In genomic region chr8:84339867-84340266, GRCm38 (mm10) we compare ENCODE assay signal across 12 mouse cellular contexts. TPM values are rescaled to one million over a fixed set of nuclear protein-coding genes. Genes with fewer than 3 reads are reported as not detected.
DNase-seq lines count a peak whose midpoint lies in the region.
"Had no signal": no experiment of that assay in that cellular context is flagged by ENCODE, and none has a peak within 500 bp of the region (broad histone marks: within the 10 kb centered on the region; RNA-seq: fewer than 3 reads in every experiment).

No protein-coding gene starts in this region.

- peak; percentile 81 for DNase-seq in cerebellum, adult 11-12 months
- DNase-seq in cerebellum, adult 8-10 months = peak; percentile 57
- peak; percentile 60 to 68 for DNase-seq in cerebellum, postnatal 14 days
- DNase-seq in embryo, embryonic 10 days (ENCODE audit: low spot score) = no peak
- DNase-seq in urinary bladder, adult 2 months (ENCODE audit: low spot score) = no peak
- no peak for DNase-seq in lung, postnatal 25 days (ENCODE audit: low spot score)
- no peak for DNase-seq in kidney, postnatal 14 days
- DNase-seq: adrenal gland, postnatal 10 days; forebrain, postnatal 0 days; gastrocnemius, postnatal 14 days; heart, adult 2 months; heart, postnatal 14 days had no signal

RNA-seq across cellular contexts. Expression of gene Cacna1a, which starts 48.4 kb away (rescaled TPM):
- polyA plus RNA-seq in urinary bladder, adult 2 months (2012; rRNA removed) = 5.0 and 6.7 TPM in 2 replicates

Comparison
In these comparisons a context has a peak if more than half of its experiments do, and no peak if none do; other contexts are left out.
1. DNase-seq: peak in cerebellum, adult 11-12 months (single experiment), cerebellum, adult 8-10 months (single experiment) and cerebellum, postnatal 14 days (2 of 2); none in embryo, embryonic 10 days (single experiment), urinary bladder, adult 2 months (single experiment), lung, postnatal 25 days (single experiment) and kidney, postnatal 14 days (single experiment).